Mouse (Mus musculus): ENCODE results near the gene Il16.

- TF ChIP-seq CTCF (IDR thresholded peaks at IDR 0.05; ENCODE audit: low read depth) (no peak), EP300 (IDR thresholded peaks at IDR 0.05; ENCODE audit: low read depth) (no peak)
Observed at GRCm38 (mm10) chr7:83744250-83744649, 1.3 kb downstream of the Il16 start.
